Mouse (Mus musculus): Measurements from ENCODE around the gene Aldh18a1. TPM values are rescaled to one million over a fixed set of nuclear protein-coding genes. Genes with fewer than 3 reads are reported as not detected.
A peak's percentile ranks its signal among the peaks of the same experiment; 100 is the strongest.

Gene Aldh18a1
- total RNA-seq, 2 experiments from 2014 or later: 34.3 to 39.4 TPM

DNA sequence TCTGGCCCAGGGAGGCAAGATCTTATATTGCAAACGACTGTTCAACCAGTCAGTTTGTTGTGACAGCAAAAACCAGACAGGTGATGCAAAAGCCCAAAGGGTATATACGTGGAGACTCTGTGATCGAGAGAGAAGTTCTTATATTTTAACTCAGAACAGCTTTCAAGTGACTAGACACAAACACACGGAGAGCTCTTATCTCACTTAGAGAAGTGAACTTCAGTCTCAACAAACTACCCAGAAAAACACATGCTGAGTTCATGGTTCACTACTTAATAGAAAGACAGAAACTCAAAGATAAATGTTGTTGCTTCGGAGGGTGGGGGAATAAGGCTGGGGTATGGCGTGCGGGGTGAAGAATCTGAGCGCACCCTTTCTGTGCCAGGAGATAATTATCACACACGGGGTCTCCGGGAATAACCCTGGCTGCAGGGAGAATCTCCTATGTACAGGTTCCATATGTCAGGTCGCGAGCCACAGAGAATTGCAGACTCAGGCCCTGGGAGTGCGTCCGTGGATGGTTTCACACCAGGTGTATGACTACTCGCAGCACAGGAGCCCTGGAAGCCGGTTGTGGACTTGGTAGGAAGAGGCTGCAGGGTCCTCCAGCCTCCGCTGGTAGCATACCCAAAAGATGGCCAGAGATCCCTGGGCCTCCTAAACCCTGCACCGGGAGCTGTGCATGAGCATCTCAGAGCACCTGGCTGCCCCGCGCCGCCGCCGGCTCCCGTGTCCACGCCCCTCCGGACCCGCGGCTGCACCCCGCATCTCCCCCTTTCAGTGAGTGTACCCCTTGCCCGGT lies 571 bp downstream of the Aldh18a1 start:
- no peak for ATAC-seq (replicated peaks; ENCODE audit: poor library complexity)

GRCm38 (mm10) chr19:40586908-40587307 lies 1.4 kb downstream of the Aldh18a1 start:
- ATAC-seq (replicated peaks; ENCODE audit: poor library complexity): no peak

DNA sequence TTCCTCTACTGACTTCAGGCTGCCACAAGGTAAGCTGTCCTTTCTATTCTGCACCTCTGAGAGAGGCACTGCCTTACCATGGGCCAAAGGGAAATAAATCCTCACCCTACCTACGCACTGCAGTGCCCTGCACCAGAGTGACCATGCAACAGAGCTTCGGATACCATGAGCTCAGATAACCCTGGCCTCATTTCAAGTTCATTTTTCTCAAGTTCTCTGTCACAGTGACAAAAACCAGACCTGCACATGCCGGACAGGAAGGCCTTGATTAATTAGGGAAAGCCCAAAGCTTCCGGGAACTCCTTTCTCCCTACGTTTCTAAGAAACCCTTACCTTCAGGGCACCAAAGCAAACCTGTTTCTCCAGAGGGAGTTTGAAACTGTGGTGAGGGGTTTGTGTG lies 6.6 kb downstream of the Aldh18a1 start:
- no peak for ATAC-seq (replicated peaks; ENCODE audit: poor library complexity)

DNA sequence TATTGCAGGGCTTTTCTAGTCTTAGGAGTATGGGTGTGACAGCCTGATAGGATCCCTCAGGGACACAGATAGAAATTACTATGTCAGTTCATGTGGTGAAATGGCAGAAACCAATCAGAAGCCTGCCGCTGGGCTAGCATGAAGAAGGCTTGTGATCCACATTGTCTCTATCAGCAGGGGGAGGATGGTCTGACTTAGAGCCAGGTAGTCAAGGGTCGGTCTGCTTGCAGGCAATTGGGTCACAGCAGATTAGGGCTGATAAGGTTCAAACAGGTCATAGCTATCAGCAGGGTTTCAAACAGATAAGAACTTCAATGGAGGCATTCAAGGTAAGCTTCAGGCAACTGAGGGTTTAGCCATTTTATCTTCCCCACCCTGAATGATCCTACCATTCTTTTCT lies 7.4 kb downstream of the Aldh18a1 start:
- no peak for ATAC-seq (replicated peaks; ENCODE audit: poor library complexity)

GRCm38 (mm10) chr19:40575438-40575837 lies 12.8 kb downstream of the Aldh18a1 start:
- no peak for ATAC-seq (replicated peaks; ENCODE audit: poor library complexity)

GRCm38 (mm10) chr19:40570726-40571125 lies 17.5 kb downstream of the Aldh18a1 start:
- no peak for ATAC-seq (replicated peaks; ENCODE audit: poor library complexity)

DNA sequence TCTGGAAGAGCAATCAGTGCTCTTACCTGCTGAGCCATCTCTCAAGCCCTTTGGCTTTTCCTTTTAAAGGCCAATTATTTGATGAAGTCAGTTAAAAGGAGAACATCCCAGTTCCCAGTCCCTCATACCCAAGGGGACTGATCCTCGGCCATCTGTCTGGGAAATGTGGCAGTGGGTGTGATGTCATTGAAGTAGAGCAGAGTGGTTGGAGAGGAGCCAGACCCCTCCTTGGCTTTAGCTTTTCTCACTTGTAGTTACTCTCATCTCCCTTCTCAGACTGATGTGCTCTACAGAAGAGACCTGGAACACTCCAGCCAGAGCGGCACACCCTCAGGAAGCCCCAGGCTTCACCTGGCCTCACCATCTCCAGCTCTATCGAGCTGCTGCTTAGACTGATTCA lies 20.6 kb downstream of the Aldh18a1 start:
- ATAC-seq (replicated peaks; ENCODE audit: poor library complexity): no peak

DNA sequence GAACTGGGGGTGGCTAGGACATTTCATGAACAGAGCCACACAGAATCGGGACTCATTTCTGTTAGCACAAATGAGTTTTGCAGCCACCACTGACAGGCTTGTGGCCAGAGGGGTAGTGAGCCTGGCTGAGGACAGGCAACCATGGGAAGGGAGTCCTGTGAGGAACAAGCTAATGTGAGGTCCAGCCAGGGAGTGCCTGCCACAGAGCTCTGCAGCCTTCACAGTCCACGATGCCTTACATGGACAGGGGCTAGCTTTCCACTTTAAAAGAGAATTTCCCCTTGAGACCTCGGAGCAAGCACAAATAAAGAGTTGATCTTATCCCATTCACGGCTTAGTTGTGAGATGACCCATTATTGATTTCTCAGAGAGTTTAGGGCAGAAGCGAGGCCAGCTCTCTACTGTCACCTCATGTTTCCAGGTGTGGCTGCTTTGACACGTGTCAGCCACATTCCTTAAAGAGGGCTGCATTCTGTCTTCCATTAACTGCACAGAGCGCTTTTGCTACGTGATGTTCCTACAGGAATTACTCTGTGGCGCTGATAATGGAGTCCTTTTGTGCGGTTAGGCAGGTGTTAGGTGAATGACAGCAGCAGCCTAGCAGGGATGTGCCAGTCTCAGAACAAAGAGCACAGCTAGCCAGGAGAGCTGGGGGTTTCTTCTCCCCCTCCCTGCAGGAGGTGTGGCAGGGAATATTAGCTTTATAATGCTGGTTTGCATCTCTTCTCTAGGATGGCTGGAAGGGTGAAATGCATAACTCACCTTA lies 24.2 kb downstream of the Aldh18a1 start:
- no peak for ATAC-seq (replicated peaks; ENCODE audit: poor library complexity)

DNA sequence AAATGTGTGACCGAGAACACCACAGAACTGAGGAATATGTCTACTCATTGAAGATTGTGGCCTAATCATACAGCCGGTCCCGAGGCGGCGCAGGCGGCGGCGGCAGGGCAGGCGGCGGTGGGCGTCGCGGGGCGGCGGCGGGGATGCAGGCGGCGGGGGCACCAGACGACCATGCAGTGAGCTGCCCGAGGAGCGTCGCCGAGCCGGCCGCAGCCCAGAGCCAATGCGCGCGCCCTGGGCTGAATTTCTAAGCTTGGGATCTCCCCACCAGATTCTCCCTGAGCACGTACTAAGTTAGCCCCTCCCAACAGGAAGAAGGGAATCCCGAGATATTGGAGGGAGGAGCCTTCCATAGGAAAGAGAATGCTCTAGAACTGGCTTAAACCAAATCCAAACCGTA lies 26.7 kb downstream of the Aldh18a1 start:
- peak; percentile 76 for ATAC-seq (replicated peaks; ENCODE audit: poor library complexity)

GRCm38 (mm10) chr19:40556029-40556428 lies 32.2 kb downstream of the Aldh18a1 start:
- no peak for ATAC-seq (replicated peaks; ENCODE audit: poor library complexity)

DNA sequence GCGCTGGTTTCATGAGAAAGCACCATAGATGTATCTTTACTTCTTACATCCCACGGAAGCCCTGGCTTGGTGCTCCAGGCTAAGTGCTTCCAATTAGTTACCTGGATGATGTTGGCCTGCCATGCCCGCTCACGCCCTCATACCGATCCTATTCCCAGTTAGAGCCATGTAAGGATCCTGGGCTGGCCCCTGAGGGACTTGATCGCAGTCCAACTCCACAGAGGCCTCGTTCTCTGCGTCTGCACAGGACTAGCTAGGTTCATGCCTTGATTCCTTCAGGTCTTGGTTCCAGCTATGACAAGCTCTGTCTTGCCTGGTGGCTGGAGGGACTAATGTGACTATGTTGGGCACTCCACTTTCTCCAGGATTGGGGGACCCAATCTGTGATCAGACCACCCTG lies 33.1 kb downstream of the Aldh18a1 start:
- no peak for ATAC-seq (replicated peaks; ENCODE audit: poor library complexity)

DNA sequence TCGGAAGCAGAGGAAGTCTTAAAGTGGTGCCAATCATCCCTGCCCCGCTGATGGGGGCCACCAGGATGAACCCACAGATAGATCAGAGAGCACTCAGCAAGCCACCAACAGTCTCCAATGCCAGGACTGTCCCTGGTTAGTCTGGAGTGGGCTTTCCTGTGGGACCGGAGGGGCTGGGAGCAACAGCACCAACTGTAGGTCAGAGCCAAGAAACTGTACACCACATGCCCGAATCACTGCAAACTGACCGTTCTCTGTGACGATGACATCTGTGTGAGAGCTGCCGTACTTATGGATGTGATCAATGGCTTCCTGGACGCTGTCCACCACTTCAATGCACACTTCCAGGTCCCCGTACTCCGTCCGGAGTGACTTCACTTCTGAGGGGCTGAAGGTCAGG lies 33.9 kb downstream of the Aldh18a1 start:
- no peak for ATAC-seq (replicated peaks; ENCODE audit: poor library complexity)

DNA sequence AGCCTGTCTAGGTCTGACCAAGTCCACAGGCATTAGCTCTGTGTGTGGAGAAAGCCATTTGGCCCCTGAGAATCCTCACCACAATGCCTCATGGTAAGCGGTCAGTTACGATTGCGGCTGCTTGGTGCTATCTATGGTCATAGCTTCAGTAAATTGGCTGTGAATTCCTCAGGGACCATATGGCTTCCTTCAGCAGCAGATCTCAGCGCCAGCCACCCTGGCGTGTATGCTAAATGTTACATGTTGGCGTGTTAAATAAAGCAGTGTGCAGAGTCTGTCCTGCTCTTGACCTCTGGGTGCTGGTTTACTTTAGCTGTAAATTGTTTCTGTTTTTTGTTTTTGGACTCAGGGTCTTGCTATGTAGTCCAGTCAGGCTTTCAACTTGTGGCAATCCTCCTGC lies 34.4 kb downstream of the Aldh18a1 start:
- ATAC-seq (replicated peaks; ENCODE audit: poor library complexity): no peak

DNA sequence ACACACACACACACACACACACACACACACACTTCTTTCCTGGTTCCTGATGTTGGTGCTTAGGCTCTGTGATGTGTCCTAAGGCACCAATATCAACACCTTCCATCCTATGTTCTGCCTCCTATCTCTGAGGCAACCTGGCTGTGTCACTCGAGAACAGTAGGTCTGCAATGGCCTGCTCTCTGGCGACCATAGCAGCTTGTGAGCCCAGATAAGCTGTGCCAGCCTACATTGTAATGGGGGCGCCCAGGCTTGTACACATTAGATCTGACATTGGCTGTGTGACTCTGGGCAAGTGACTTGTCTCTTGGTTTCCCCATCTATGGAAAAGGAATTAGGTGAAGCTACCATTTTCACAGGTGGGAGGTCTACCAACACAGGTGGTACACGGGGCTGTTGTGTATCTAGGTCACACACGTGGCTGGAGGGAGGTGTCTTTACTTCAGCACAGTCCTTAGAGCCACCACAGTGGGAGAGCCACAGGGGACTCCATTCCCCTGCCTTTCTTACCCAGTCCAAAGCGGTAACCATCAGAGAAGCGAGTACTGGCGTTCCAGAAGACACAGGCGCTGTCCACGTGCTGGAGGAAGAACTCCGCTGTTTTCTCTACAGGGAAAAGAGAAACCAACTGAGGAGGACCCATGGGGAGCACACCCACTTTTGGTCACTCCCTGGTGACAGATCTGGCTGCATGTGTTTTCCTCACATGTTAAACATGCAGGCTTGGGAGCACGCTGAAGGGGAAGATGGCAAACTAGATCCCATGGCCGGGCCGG lies 35.1 kb downstream of the Aldh18a1 start:
- peak; percentile 95 for ATAC-seq (replicated peaks; ENCODE audit: poor library complexity)

DNA sequence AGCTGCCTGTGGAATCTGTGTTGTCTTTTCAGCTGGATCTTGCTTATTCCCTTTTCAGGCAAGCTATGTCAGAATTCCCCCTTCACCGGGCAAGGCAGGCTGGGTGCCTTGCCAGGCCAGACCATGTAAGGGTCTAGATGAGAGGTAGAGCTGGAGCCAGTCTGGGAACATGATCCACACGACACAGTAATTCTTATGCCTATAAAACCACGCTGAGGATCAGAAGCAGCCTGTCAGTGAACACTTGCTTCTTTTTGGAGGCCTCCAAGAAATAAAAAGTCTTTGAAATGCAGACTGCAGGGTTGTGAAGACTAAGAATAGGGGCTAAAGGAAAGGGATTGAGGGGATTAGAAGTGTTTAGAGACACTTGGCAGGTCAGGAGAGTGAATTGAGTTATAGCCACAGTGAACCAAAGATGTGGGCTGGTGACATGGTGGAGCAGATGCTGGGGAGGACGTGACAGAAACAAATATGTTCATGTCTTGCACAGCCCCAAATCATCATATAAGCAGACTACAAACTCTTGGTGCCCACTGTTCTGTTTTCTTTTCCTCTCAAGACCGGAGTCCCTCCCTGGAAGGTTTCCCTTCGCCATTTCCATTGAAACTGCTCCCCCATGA lies 38.6 kb downstream of the Aldh18a1 start:
- no peak for ATAC-seq (replicated peaks; ENCODE audit: poor library complexity)

DNA sequence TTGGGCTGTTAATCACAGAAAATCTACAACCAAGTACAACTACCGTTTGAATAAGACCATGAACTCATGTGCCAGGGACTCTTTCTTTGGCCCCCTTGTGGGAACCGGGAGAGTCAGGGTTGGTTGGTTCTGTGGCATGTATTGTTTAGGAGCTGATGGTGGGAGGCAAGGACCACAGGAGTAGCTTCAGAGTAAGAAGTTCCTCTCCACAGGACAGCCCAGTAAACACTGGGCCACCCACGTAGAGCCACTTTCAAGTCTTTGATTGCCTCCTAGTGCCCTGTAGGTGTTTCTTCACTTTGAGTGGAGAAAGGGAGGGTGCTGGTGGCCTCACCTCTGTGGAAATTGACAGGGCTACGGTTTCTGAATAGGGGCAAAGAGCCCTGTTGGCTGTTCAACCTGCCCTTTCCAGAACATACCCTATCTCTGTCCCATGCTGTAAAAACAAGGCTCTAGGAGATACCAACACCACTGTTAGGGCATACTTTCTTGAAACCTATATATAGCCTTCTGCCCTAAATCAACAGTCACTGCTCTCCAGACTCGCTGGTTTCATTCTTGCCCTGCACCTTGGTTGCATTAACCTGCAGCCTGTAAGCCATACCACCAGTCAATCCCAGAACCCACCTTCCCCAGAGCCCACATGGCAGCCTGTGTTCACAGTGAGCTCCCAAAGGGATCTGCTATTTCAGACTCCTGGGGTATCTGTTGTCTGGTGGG lies 39.3 kb downstream of the Aldh18a1 start:
- no peak for ATAC-seq (replicated peaks; ENCODE audit: poor library complexity)

GRCm38 (mm10) chr19:40548386-40548785 lies 39.9 kb downstream of the Aldh18a1 start:
- ATAC-seq (replicated peaks; ENCODE audit: poor library complexity): no peak

- peak; percentile 91 for ATAC-seq (replicated peaks; ENCODE audit: poor library complexity)
These were observed 43.4 kb downstream of the Aldh18a1 start for GRCm38 (mm10) chr19:40544856-40545255.

GRCm38 (mm10) chr19:40542776-40543175 lies 45.5 kb downstream of the Aldh18a1 start:
- peak; percentile 39; the same call in 1 of the 2 replicates for ATAC-seq (replicated peaks; ENCODE audit: poor library complexity)

DNA sequence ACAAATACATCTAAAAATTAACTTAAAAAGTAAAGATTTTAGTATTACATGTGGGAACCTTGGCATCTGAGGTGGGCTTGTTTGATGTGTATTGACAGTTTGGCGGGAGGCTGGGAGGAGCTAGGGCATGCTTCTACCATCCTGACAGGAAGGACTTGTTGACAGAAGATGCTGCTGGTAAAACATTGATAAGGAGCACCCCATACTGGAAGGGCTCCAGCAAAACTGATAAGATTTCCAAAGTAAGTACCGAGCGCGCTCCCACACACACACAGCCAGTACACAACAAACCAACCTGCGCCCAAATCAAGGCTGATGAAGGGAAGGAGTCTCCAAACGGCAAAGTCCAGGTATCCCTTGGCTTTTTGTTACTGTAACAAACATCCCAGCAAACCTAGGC lies 51.7 kb downstream of the Aldh18a1 start:
- ATAC-seq (replicated peaks; ENCODE audit: poor library complexity): peak; percentile 57
